Comparison of ENCODE assay signal across 8 mouse cellular contexts in the genomic region with DNA sequence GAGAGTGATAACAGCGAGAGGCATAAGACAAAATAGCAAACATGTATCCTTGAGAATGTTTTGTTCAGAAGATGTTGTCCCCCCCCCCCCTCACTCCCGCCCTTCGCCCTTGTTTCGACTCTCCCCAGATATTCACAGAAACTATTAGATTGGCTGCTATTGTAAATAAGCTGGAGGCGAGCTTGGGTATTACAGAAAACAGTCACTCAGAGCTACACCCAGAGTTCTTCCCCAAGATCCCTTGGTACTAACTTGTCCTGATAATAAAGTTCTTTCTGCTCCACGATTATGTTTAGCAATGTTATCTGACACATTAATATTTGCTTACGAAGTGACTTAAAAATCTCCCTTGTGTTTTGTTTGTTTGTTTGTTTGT. TPM values are rescaled to one million over a fixed set of nuclear protein-coding genes. Genes with fewer than 3 reads are reported as not detected.
DNase-seq lines count a peak whose midpoint lies in the region; ATAC-seq lines count a peak whose summit lies in the region.

No protein-coding gene starts in this region.

- no peaks in the 10 kb centered on the region for H3K9me3 ChIP-seq in heart, embryonic 13.5 days
- no peaks in the 10 kb centered on the region for H3K9me3 ChIP-seq in hindbrain, embryonic 14.5 days (ENCODE audit: control insufficient read depth, low read length)
- no peaks in the 10 kb centered on the region for H3K9me3 ChIP-seq in midbrain, embryonic 10.5 days (replicated peaks)

- peak overlapping the region; percentile 76 for H3K9ac ChIP-seq in heart, embryonic 13.5 days
- peak overlapping the region; percentile 60 for H3K9ac ChIP-seq in hindbrain, embryonic 14.5 days

- H3K36me3 ChIP-seq in heart, embryonic 13.5 days = no peaks in the 10 kb centered on the region
- no peaks in the 10 kb centered on the region for H3K36me3 ChIP-seq in hindbrain, embryonic 14.5 days (replicated peaks; ENCODE audit: control insufficient read depth, insufficient read depth)
- H3K36me3 ChIP-seq in midbrain, embryonic 10.5 days = peaks cover 9% of the 10 kb centered on the region

- no peak for DNase-seq in heart, adult 18-20 months
- DNase-seq in hindbrain, embryonic 14.5 days (ENCODE audit: low spot score) = no peak
- no peak for DNase-seq in midbrain, embryonic 10.5 days (ENCODE audit: low spot score)
- DNase-seq in spleen, postnatal 14 days (ENCODE audit: low spot score in 2 of 2) = no peak
- DNase-seq in adrenal gland, postnatal 4 days (ENCODE audit: low spot score in 2 of 2) = no peak
- no peak for DNase-seq in ovary, postnatal 10 days (ENCODE audit: low spot score)

- no peaks in the 10 kb centered on the region; the same call in 1 of the 2 replicates for H3K27me3 ChIP-seq in heart, embryonic 13.5 days (replicated peaks)
- H3K27me3 ChIP-seq in hindbrain, embryonic 14.5 days (ENCODE audit: control insufficient read depth, insufficient read depth, low read length) = no peaks in the 10 kb centered on the region
- H3K27me3 ChIP-seq in midbrain, embryonic 10.5 days (ENCODE audit: low read depth, poor library complexity, severe bottlenecking) = no peaks in the 10 kb centered on the region

- WGBS in heart, embryonic 13.5 days = 12% methylated on average over 7 of the region's 7 CpGs
- 13% methylated on average over 7 of the region's 7 CpGs for WGBS in hindbrain, embryonic 14.5 days
- 13% methylated on average over 7 of the region's 7 CpGs for WGBS in midbrain, embryonic 10.5 days

- H3K4me1 ChIP-seq in heart, embryonic 13.5 days = peaks cover 10% of the 10 kb centered on the region
- peaks cover 2% of the 10 kb centered on the region; the same call in 1 of the 2 replicates for H3K4me1 ChIP-seq in brown adipose tissue, adult 24 weeks (ENCODE audit: control insufficient read depth, insufficient read depth, insufficient read length, low read length)
- H3K4me1 ChIP-seq in hindbrain, embryonic 14.5 days (replicated peaks; ENCODE audit: control insufficient read depth, insufficient read depth, low read length) = peaks cover 9% of the 10 kb centered on the region; the same call in 1 of the 2 replicates
- H3K4me1 ChIP-seq in midbrain, embryonic 10.5 days = peaks cover 39% of the 10 kb centered on the region

- ATAC-seq in heart, embryonic 13.5 days (ENCODE audit: extremely low read depth, insufficient number of reproducible peaks, low FRiP score, low TSS enrichment) = no peak
- ATAC-seq in hindbrain, embryonic 14.5 days (ENCODE audit: low FRiP score) = peak; percentile 22; the same call in 1 of the 2 replicates

- peak overlapping the region; percentile 57 for H3K4me3 ChIP-seq in heart, embryonic 13.5 days
- peak overlapping the region; percentile 69 for H3K4me3 ChIP-seq in brown adipose tissue, adult 24 weeks (ENCODE audit: insufficient read depth, low read depth, low read length)
- H3K4me3 ChIP-seq in hindbrain, embryonic 14.5 days (replicated peaks; ENCODE audit: low read length) = peak overlapping the region; percentile 50
- peak overlapping the region; percentile 73 for H3K4me3 ChIP-seq in midbrain, embryonic 10.5 days

- H3K4me2 ChIP-seq in heart, embryonic 13.5 days = peak overlapping the region; percentile 76
- peak overlapping the region; percentile 84 for H3K4me2 ChIP-seq in hindbrain, embryonic 14.5 days (replicated peaks)

- H3K27ac ChIP-seq in heart, embryonic 13.5 days (replicated peaks) = peak overlapping the region; percentile 68
- H3K27ac ChIP-seq in brown adipose tissue, adult 24 weeks (replicated peaks; ENCODE audit: low read depth, low read length) = peak overlapping the region; percentile 87
- H3K27ac ChIP-seq in hindbrain, embryonic 14.5 days = peak overlapping the region; percentile 82
- H3K27ac ChIP-seq in midbrain, embryonic 10.5 days (replicated peaks) = peak overlapping the region; percentile 88

RNA-seq across cellular contexts. Expression of gene Abcd2, which starts 0.6 kb away (rescaled TPM):
- 1.0 and 1.7 TPM in 2 replicates for polyA plus RNA-seq in heart, embryonic 13.5 days (2015; fragmentation: Nextera tagmentation; extraction: Ambion mirVana)
- total RNA-seq in heart, adult 18-20 months (2021) = 1 to 10 TPM; 5.2 to 6.9 TPM
- polyA plus RNA-seq in brown adipose tissue, adult 24 weeks (2012; ENCODE audit: insufficient read depth, insufficient read length, missing spikeins) = 77.8 and 88.6 TPM in 2 replicates
- polyA plus RNA-seq in hindbrain, embryonic 14.5 days (2014; fragmentation: Nextera tagmentation; extraction: Ambion mirVana) = 7.0 and 7.6 TPM in 2 replicates
- polyA plus RNA-seq in midbrain, embryonic 10.5 days (2016; fragmentation: Nextera tagmentation; extraction: Ambion mirVana) = 24.8 and 30.2 TPM in 2 replicates
- total RNA-seq in adrenal gland, postnatal 4 days (2021) = 10 to 100 TPM in 1 of 2 experiments, 1 to 10 TPM in 1; 5.2 to 14.0 TPM

RNA-seq across cellular contexts. Expression of gene CN725425, which starts 7.1 kb away (rescaled TPM):
- not detected in 2 replicates for polyA plus RNA-seq in heart, embryonic 13.5 days (2015; fragmentation: Nextera tagmentation; extraction: Ambion mirVana)
- total RNA-seq in heart, adult 18-20 months (2021) = 1 to 10 TPM in 1 of 2 experiments, under 1 TPM in 1; 0.87 to 1.2 TPM
- not detected in 2 replicates for polyA plus RNA-seq in brown adipose tissue, adult 24 weeks (2012; ENCODE audit: insufficient read depth, insufficient read length, missing spikeins)
- polyA plus RNA-seq in hindbrain, embryonic 14.5 days (2014; fragmentation: Nextera tagmentation; extraction: Ambion mirVana) = 0.14 TPM in 1 of 2 replicates, not detected in the other
- not detected in 2 replicates for polyA plus RNA-seq in midbrain, embryonic 10.5 days (2016; fragmentation: Nextera tagmentation; extraction: Ambion mirVana)
- not detected for total RNA-seq in adrenal gland, postnatal 4 days (2021)
